Mouse (Mus musculus) neural tube, embryonic 13.5 days (tissue): ENCODE data around the gene Usf2. TPM values are rescaled to one million over a fixed set of nuclear protein-coding genes. Genes with fewer than 3 reads are reported as not detected.

Source experiments
- ATAC-seq: fragments of 200-750 bp; cut with Nextera tagmentation; 2 replicates; pipeline ENCODE4 v1.8.0; 2017; ENCODE audit warnings: low read depth, mild to moderate bottlenecking, moderate TSS enrichment, moderate library complexity
- H3K27ac ChIP-seq: fragments of 300-500 bp; sonication (generic); replicated peaks from 2 replicates; pipeline ENCODE4 v1.5.1; 2015; ENCODE audit warnings: moderate library complexity, mild to moderate bottlenecking, inconsistent platforms
- H3K27me3 ChIP-seq: fragments of 300-500 bp; sonication (generic); 2 replicates; pipeline ENCODE4 v1.6.1; 2015; ENCODE audit warnings: mild to moderate bottlenecking, inconsistent platforms
- H3K36me3 ChIP-seq: fragments of 300-500 bp; sonication (generic); 2 replicates; pipeline ENCODE4 v1.6.1; 2015; ENCODE audit warnings: mild to moderate bottlenecking, inconsistent platforms
- H3K4me1 ChIP-seq: fragments of 300-500 bp; sonication (generic); replicated peaks from 2 replicates; pipeline ENCODE4 v1.6.1; 2015; ENCODE audit warnings: inconsistent platforms
- H3K4me2 ChIP-seq: fragments of 300-500 bp; sonication (generic); 2 replicates; pipeline ENCODE4 v1.6.1; 2015; ENCODE audit warnings: inconsistent platforms, mild to moderate bottlenecking, moderate library complexity
- H3K4me3 ChIP-seq: fragments of 300-500 bp; sonication (generic); 2 replicates; pipeline ENCODE4 v1.5.1; 2015; ENCODE audit warnings: mild to moderate bottlenecking, inconsistent platforms
- H3K9ac ChIP-seq: fragments of 300-500 bp; sonication (generic); 2 replicates; pipeline ENCODE4 v1.6.1; 2015; ENCODE audit warnings: moderate library complexity, mild to moderate bottlenecking, inconsistent platforms
- H3K9me3 ChIP-seq: fragments of 300-500 bp; sonication (generic); 2 replicates; pipeline ENCODE4 v1.6.1; 2016; ENCODE audit warnings: inconsistent platforms
- WGBS: fragments of 180-500 bp; shearing (Covaris S2); methylation state at CpG from one replicate; pipeline ENCODE4 v1.1.7; 2015; 5-methylcytosine and 5-hydroxymethylcytosine counted together
- polyA plus RNA-seq: library from polyadenylated mRNA; unstranded; fragments of >200 nt; fragmentation: Nextera tagmentation; extraction: Ambion mirVana; gene quantifications from 2 replicates; pipeline ENCODE4 v1.2.1, GENCODE M21; 2015

The Usf2 gene
- polyA plus RNA-seq, result 34.4 TPM in 2 replicates

- Histone ChIP-seq H3K27ac (peak within 1 kb of the TSS; percentile 99), H3K4me3 (peak within 1 kb of the TSS; percentile 94), H3K27me3 (no peaks in the 10 kb centered on the region), H3K9ac (peak within 1 kb of the TSS; percentile 100), H3K4me1 (peaks cover 47% of the 10 kb centered on the region), H3K4me2 (peak within 1 kb of the TSS; percentile 94), H3K36me3 (peaks cover 48% of the 10 kb centered on the region), H3K9me3 (no peaks in the 10 kb centered on the region)
- ATAC-seq, result peak; percentile 44
- WGBS, result under 1% methylated on average over 44 of the region's 82 CpGs
Measured at GRCm38 (mm10) chr7:30956756-30957366, at the start of gene Usf2. Usf2 (minus strand) TSS chr7:30956803.

GRCm38 (mm10) chr7:31002650-31003049, 46.0 kb upstream of the Usf2 start:
- Histone ChIP-seq H3K4me1 (peaks cover 8% of the 10 kb centered on the region), H3K9me3 (no peaks in the 10 kb centered on the region), H3K4me3 (no peak overlapping the region), H3K4me2 (no peak overlapping the region), H3K27me3 (no peaks in the 10 kb centered on the region), H3K9ac (no peak overlapping the region), H3K36me3 (no peaks in the 10 kb centered on the region), H3K27ac (no peak overlapping the region)
- ATAC-seq, result no peak
- 86% methylated on average over 8 of the region's 8 CpGs for WGBS

- H3K27me3 ChIP-seq, result no peaks in the 10 kb centered on the region
- H3K4me2 ChIP-seq, result no peak overlapping the region
- WGBS, result 51% methylated on average over 7 of the region's 7 CpGs
- no peaks in the 10 kb centered on the region for H3K9me3 ChIP-seq
- peak; percentile 32; the same call in 1 of the 2 replicates for ATAC-seq
- peak overlapping the region; percentile 46; the same call in 1 of the 2 replicates for H3K27ac ChIP-seq
- H3K9ac ChIP-seq, result no peak overlapping the region
- peaks cover 8% of the 10 kb centered on the region for H3K4me1 ChIP-seq
- no peaks in the 10 kb centered on the region for H3K36me3 ChIP-seq
- no peak overlapping the region for H3K4me3 ChIP-seq
Measured at GRCm38 (mm10) chr7:31000505-31001020, 44.0 kb upstream of the Usf2 start.

- no peaks in the 10 kb centered on the region for H3K9me3 ChIP-seq
- ATAC-seq, result no peak
- WGBS, result 91% methylated on average over 2 of the region's 2 CpGs
- H3K9ac ChIP-seq, result no peak overlapping the region
- no peak overlapping the region for H3K27ac ChIP-seq
- H3K36me3 ChIP-seq, result no peaks in the 10 kb centered on the region
- no peaks in the 10 kb centered on the region for H3K27me3 ChIP-seq
- peaks cover 8% of the 10 kb centered on the region for H3K4me1 ChIP-seq
- no peak overlapping the region for H3K4me2 ChIP-seq
- no peak overlapping the region for H3K4me3 ChIP-seq
Measured at GRCm38 (mm10) chr7:30996491-30996890, 39.9 kb upstream of the Usf2 start.

GRCm38 (mm10) chr7:30993986-30994385, 37.4 kb upstream of the Usf2 start:
- Histone ChIP-seq H3K9me3 (no peaks in the 10 kb centered on the region), H3K36me3 (no peaks in the 10 kb centered on the region), H3K4me2 (no peak overlapping the region), H3K4me1 (no peaks in the 10 kb centered on the region), H3K27ac (no peak overlapping the region), H3K27me3 (no peaks in the 10 kb centered on the region), H3K4me3 (no peak overlapping the region), H3K9ac (no peak overlapping the region)
- WGBS, result 89% methylated on average over 5 of the region's 5 CpGs
- ATAC-seq, result no peak

GRCm38 (mm10) chr7:30992148-30992547, 35.5 kb upstream of the Usf2 start:
- H3K9me3 ChIP-seq, result no peaks in the 10 kb centered on the region
- no peak overlapping the region for H3K9ac ChIP-seq
- ATAC-seq, result no peak
- H3K27me3 ChIP-seq, result no peaks in the 10 kb centered on the region
- whole genome bisulfite sequencing, result 80% methylated on average over 5 of the region's 5 CpGs
- no peak overlapping the region for H3K27ac ChIP-seq
- H3K4me2 ChIP-seq, result no peak overlapping the region
- no peaks in the 10 kb centered on the region for H3K36me3 ChIP-seq
- no peak overlapping the region for H3K4me3 ChIP-seq
- no peaks in the 10 kb centered on the region for H3K4me1 ChIP-seq

GRCm38 (mm10) chr7:30988519-30989162, 32.0 kb upstream of the Usf2 start:
- 86% methylated on average over 4 of the region's 4 CpGs for WGBS

GRCm38 (mm10) chr7:30985357-30985756, 28.8 kb upstream of the Usf2 start:
- Histone ChIP-seq H3K4me3 (no peak overlapping the region), H3K9ac (no peak overlapping the region), H3K36me3 (no peaks in the 10 kb centered on the region), H3K27ac (no peak overlapping the region), H3K27me3 (no peaks in the 10 kb centered on the region), H3K4me1 (no peaks in the 10 kb centered on the region), H3K4me2 (no peak overlapping the region), H3K9me3 (no peaks in the 10 kb centered on the region)
- WGBS, result 87% methylated on average over 9 of the region's 9 CpGs
- ATAC-seq, result no peak

More at GRCm38 (mm10) chr7:30988519-30989162, 32.0 kb upstream of the Usf2 start:
- no peak overlapping the region for H3K4me3 ChIP-seq
- ATAC-seq, result no peak
- no peaks in the 10 kb centered on the region for H3K27me3 ChIP-seq
- H3K4me1 ChIP-seq, result no peaks in the 10 kb centered on the region
- no peaks in the 10 kb centered on the region for H3K36me3 ChIP-seq
- no peak overlapping the region for H3K4me2 ChIP-seq
- H3K27ac ChIP-seq, result no peak overlapping the region
- H3K9ac ChIP-seq, result no peak overlapping the region
- no peaks in the 10 kb centered on the region for H3K9me3 ChIP-seq

GRCm38 (mm10) chr7:30981703-30982102, 25.1 kb upstream of the Usf2 start:
- no peak for ATAC-seq
- no peak overlapping the region for H3K4me2 ChIP-seq
- H3K36me3 ChIP-seq, result no peaks in the 10 kb centered on the region
- no peaks in the 10 kb centered on the region for H3K27me3 ChIP-seq
- H3K4me1 ChIP-seq, result no peaks in the 10 kb centered on the region
- no peak overlapping the region for H3K4me3 ChIP-seq
- WGBS, result 95% methylated on average over 4 of the region's 4 CpGs
- H3K27ac ChIP-seq, result no peak overlapping the region
- H3K9me3 ChIP-seq, result no peaks in the 10 kb centered on the region
- no peak overlapping the region for H3K9ac ChIP-seq

- 1% methylated on average over 37 of the region's 37 CpGs for WGBS
- H3K27ac ChIP-seq, result no peak within 1 kb of the TSS
Measured at GRCm38 (mm10) chr7:30973501-30974289, 17.1 kb upstream of the Usf2 start, which contains the start of gene Fam187b. Fam187b (plus strand) TSS chr7:30973790.

GRCm38 (mm10) chr7:30973251-30973500, 16.6 kb upstream of the Usf2 start, which contains the start of gene Lsr:
Lsr (minus strand) TSS chr7:30973464.
- Histone ChIP-seq H3K27me3 (peaks cover 24% of the 10 kb centered on the region), H3K9me3 (no peaks in the 10 kb centered on the region), H3K4me3 (peak within 1 kb of the TSS; percentile 33), H3K4me1 (peaks cover 10% of the 10 kb centered on the region), H3K4me2 (peak within 1 kb of the TSS; percentile 58), H3K9ac (peak within 1 kb of the TSS; percentile 42), H3K36me3 (no peaks in the 10 kb centered on the region), H3K27ac (no peak within 1 kb of the TSS)
- ATAC-seq, result peak; percentile 23; the same call in 1 of the 2 replicates
- WGBS, result 1% methylated on average over 19 of the region's 19 CpGs

More at GRCm38 (mm10) chr7:30973501-30974289, 17.1 kb upstream of the Usf2 start, which contains the start of gene Fam187b:
- H3K9ac ChIP-seq, result peak within 1 kb of the TSS; percentile 42
- no peaks in the 10 kb centered on the region for H3K9me3 ChIP-seq
- no peaks in the 10 kb centered on the region for H3K36me3 ChIP-seq
- H3K4me3 ChIP-seq, result peak within 1 kb of the TSS; percentile 33
- peak; percentile 72 for ATAC-seq
- H3K4me1 ChIP-seq, result peaks cover 10% of the 10 kb centered on the region
- H3K4me2 ChIP-seq, result peak within 1 kb of the TSS; percentile 58
- peaks cover 24% of the 10 kb centered on the region for H3K27me3 ChIP-seq
